Mouse (Mus musculus) liver, embryonic 14 days (tissue): ENCODE measurements around the gene Tmc3. TPM values are rescaled to one million over a fixed set of nuclear protein-coding genes. Genes with fewer than 3 reads are reported as not detected.

ENCODE experiments used
- polyA plus RNA-seq: library from polyadenylated mRNA; depleted of rRNA; stranded (reverse); fragments of >200 nt; gene quantifications from 2 replicates; pipeline ENCODE4 v1.2.3, GENCODE M21; 2012; rRNA removed

The Tmc3 gene
- 0.16 and 0.28 TPM in 2 replicates for polyA plus RNA-seq

GRCm38 (mm10) chr7:83584639-83585471 lies at the start of gene Tmc3:
TSS of gene Tmc3 (plus strand) at chr7:83584927.

GRCm38 (mm10) chr7:83631828-83632681 lies 47.3 kb downstream of the Tmc3 start, which contains the start of gene Stard5:
TSS of gene Stard5 (plus strand) at chr7:83631959.

Other genes with a start within 250 kb of the Tmc3 start
- 5.7 and 6.3 TPM in 2 replicates for gene Stard5, start 47.0 kb downstream of the Tmc3 start, polyA plus RNA-seq
- gene Il16, start 160.8 kb downstream of the Tmc3 start, polyA plus RNA-seq, result 1.7 and 2.5 TPM in 2 replicates
- gene Cfap161, start 210.0 kb downstream of the Tmc3 start, polyA plus RNA-seq, result not detected in 2 replicates